Mouse (Mus musculus) heart, embryonic 11.5 days (tissue): ENCODE results near the gene Olfr463. TPM values are rescaled to one million over a fixed set of nuclear protein-coding genes. Genes with fewer than 3 reads are reported as not detected.

Experiments
- ATAC-seq: fragments of 200-750 bp; cut with Nextera tagmentation; replicated peaks from 2 replicates; pipeline ENCODE4 v1.8.0; 2017; ENCODE audit warnings: moderate library complexity; ENCODE audit not compliant: insufficient number of reproducible peaks, low FRiP score, low TSS enrichment
- H3K27ac ChIP-seq: fragments of 300-500 bp; sonication (generic); 2 replicates; pipeline ENCODE4 v1.5.1; 2014; ENCODE audit warnings: mild to moderate bottlenecking, low read depth, low read length
- H3K27me3 ChIP-seq: fragments of 300-500 bp; sonication (generic); 2 replicates; pipeline ENCODE4 v1.6.1; 2014; ENCODE audit warnings: mild to moderate bottlenecking, low read length, mixed read lengths; ENCODE audit not compliant: control insufficient read depth, insufficient read depth
- H3K36me3 ChIP-seq: fragments of 300-500 bp; sonication (generic); 2 replicates; pipeline ENCODE4 v1.6.1; 2014; ENCODE audit warnings: mild to moderate bottlenecking, low read length, moderate library complexity, mixed read lengths; ENCODE audit not compliant: control insufficient read depth, insufficient read depth
- H3K4me1 ChIP-seq: fragments of 300-500 bp; sonication (generic); 2 replicates; pipeline ENCODE4 v1.6.1; 2014; ENCODE audit warnings: low read length; ENCODE audit not compliant: control insufficient read depth, insufficient read depth
- H3K4me2 ChIP-seq: fragments of 300-500 bp; sonication (generic); 2 replicates; pipeline ENCODE4 v1.6.1; 2014; ENCODE audit warnings: mild to moderate bottlenecking, moderate library complexity
- H3K4me3 ChIP-seq: fragments of 300-500 bp; sonication (generic); 2 replicates; pipeline ENCODE4 v1.5.1; 2014; ENCODE audit warnings: low read depth, low read length
- H3K9ac ChIP-seq: fragments of 300-500 bp; sonication (generic); 2 replicates; pipeline ENCODE4 v1.6.1; 2014; ENCODE audit warnings: mild to moderate bottlenecking, low read depth, low read length, moderate library complexity
- H3K9me3 ChIP-seq: fragments of 300-500 bp; sonication (generic); replicated peaks from 2 replicates; pipeline ENCODE4 v1.6.1; 2016; ENCODE audit warnings: low read length; ENCODE audit not compliant: control insufficient read depth
- WGBS: fragments of 180-500 bp; shearing (Covaris S2); extraction: QIAGEN DNeasy Blood & Tissue Kit; methylation state at CpG from one replicate; pipeline ENCODE4 v1.1.7; 2014; ENCODE audit not compliant: insufficient replicate concordance; 5-methylcytosine and 5-hydroxymethylcytosine counted together
- polyA plus RNA-seq: library from polyadenylated mRNA; unstranded; fragments of >200 nt; fragmentation: Nextera tagmentation; extraction: Ambion mirVana; gene quantifications from 2 replicates; pipeline ENCODE4 v1.2.1, GENCODE M21; 2014

Gene Olfr463
- not detected in 2 replicates for polyA plus RNA-seq

- no peak within 1 kb of the TSS for H3K27ac ChIP-seq
- no peaks in the 10 kb centered on the region for H3K36me3 ChIP-seq
- no peaks in the 10 kb centered on the region for H3K9me3 ChIP-seq
- no peak within 1 kb of the TSS for H3K4me2 ChIP-seq
- H3K27me3 ChIP-seq, result 0 out of 2 replicates have a peak, but pooled peaks cover 4% of the 10 kb centered on the region
- H3K4me1 ChIP-seq, result no peaks in the 10 kb centered on the region
- no peak for ATAC-seq
- no peak within 1 kb of the TSS for H3K9ac ChIP-seq
- H3K4me3 ChIP-seq, result no peak within 1 kb of the TSS
Observed at GRCm38 (mm10) chr11:87897287-87897686, at the start of gene Olfr463. TSS of gene Olfr463 (minus strand) at chr11:87897387.

- no peak for ATAC-seq
- H3K4me1 ChIP-seq, result no peaks in the 10 kb centered on the region
- no peak overlapping the region for H3K4me2 ChIP-seq
- no peak overlapping the region for H3K9ac ChIP-seq
- no peaks in the 10 kb centered on the region for H3K9me3 ChIP-seq
- H3K27ac ChIP-seq, result no peak overlapping the region
- no peak overlapping the region for H3K4me3 ChIP-seq
- no peaks in the 10 kb centered on the region for H3K36me3 ChIP-seq
- H3K27me3 ChIP-seq, result no peaks in the 10 kb centered on the region
- 62% methylated on average over 3 of the region's 3 CpGs for WGBS
Observed at GRCm38 (mm10) chr11:87935467-87935866, 38.3 kb upstream of the Olfr463 start.

DNA sequence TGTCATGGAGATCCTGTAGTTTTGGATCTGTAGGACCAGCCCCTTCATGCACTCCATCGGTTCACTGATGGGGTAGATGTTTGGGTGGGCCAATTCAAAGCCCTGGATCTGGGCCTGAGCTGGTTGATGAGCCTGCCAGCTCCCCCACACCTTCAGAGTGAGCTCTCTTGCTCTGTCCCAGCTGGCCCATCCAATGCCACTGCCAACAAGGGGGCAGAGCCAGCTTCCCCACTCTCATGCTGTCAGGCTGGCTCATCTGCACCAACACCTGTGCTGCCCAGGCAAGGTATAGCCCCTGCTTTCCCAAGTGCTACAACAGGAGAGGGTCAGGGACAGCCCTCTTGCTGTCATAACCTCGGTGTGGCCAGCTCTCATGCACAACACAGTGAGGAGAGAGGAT, 36.5 kb upstream of the Olfr463 start:
- ATAC-seq, result no peak
- no peaks in the 10 kb centered on the region for H3K36me3 ChIP-seq
- H3K9me3 ChIP-seq, result no peaks in the 10 kb centered on the region
- 74% methylated on average over 2 of the region's 2 CpGs for WGBS
- H3K9ac ChIP-seq, result no peak overlapping the region
- no peaks in the 10 kb centered on the region for H3K4me1 ChIP-seq
- no peaks in the 10 kb centered on the region for H3K27me3 ChIP-seq
- H3K4me2 ChIP-seq, result no peak overlapping the region
- H3K27ac ChIP-seq, result no peak overlapping the region
- H3K4me3 ChIP-seq, result no peak overlapping the region

GRCm38 (mm10) chr11:87930348-87930747, 33.2 kb upstream of the Olfr463 start:
- Histone ChIP-seq H3K4me2 (no peak overlapping the region), H3K4me1 (no peaks in the 10 kb centered on the region), H3K36me3 (no peaks in the 10 kb centered on the region), H3K27me3 (no peaks in the 10 kb centered on the region), H3K9me3 (no peaks in the 10 kb centered on the region), H3K9ac (no peak overlapping the region), H3K4me3 (no peak overlapping the region), H3K27ac (no peak overlapping the region)
- no peak for ATAC-seq
- WGBS, result 85% methylated on average over 2 of the region's 2 CpGs

DNA sequence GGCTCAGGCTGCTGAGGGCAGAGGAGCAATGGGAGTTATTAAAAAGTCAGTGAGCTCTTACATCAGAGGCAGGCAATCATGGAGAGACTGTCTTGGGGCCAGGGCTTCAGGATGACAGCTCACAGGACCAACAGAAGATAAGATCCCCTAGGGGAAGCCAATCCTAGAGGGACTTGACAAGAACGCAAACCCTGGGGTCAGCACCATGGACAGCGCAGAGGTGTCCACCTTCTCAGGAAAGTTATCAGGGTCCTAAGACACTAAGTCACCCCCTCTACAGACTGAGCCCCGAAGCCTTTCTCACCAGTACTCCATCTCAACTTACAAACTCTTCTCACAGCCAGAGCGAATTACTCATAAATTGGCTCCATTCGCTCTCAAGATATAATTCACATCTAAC, 23.8 kb upstream of the Olfr463 start, which contains the start of gene Olfr464:
Gene Olfr464 (minus strand): TSS at position 2 of the 400 bp plus-strand sequence.
- H3K27me3 ChIP-seq, result no peaks in the 10 kb centered on the region
- no peak within 1 kb of the TSS for H3K27ac ChIP-seq
- WGBS, result 29% methylated on average over 5 of the region's 5 CpGs
- H3K36me3 ChIP-seq, result no peaks in the 10 kb centered on the region
- no peak within 1 kb of the TSS for H3K4me3 ChIP-seq
- no peaks in the 10 kb centered on the region for H3K9me3 ChIP-seq
- no peaks in the 10 kb centered on the region for H3K4me1 ChIP-seq
- no peak within 1 kb of the TSS for H3K9ac ChIP-seq
- no peak within 1 kb of the TSS for H3K4me2 ChIP-seq
- no peak for ATAC-seq

DNA sequence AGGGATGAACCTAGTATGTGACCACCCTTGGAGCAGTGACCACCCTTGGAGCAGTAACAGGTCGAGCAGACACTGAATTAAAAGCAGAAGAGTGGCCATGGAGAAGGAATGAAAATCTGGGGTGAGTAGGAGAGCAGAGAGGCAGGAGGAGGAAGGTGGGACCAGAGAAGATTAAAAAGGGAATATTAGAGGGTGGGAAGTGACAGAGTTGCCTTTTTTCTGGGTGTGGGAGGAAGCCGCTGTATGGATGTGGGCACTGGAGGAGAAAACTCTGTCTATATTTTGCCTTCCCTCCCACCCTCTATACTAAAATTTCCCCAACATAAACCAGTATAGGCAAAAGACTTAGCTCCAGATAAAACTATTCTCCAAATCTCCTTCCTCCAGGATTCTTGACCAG, 23.1 kb upstream of the Olfr463 start:
- no peaks in the 10 kb centered on the region for H3K4me1 ChIP-seq
- H3K4me2 ChIP-seq, result no peak overlapping the region
- H3K4me3 ChIP-seq, result no peak overlapping the region
- no peak for ATAC-seq
- no peak overlapping the region for H3K27ac ChIP-seq
- no peak overlapping the region for H3K9ac ChIP-seq
- H3K9me3 ChIP-seq, result no peaks in the 10 kb centered on the region
- H3K27me3 ChIP-seq, result no peaks in the 10 kb centered on the region
- 70% methylated on average over 2 of the region's 2 CpGs for WGBS
- no peaks in the 10 kb centered on the region for H3K36me3 ChIP-seq

- H3K9ac ChIP-seq, result no peak overlapping the region
- no peaks in the 10 kb centered on the region for H3K9me3 ChIP-seq
- H3K27me3 ChIP-seq, result no peaks in the 10 kb centered on the region
- H3K4me3 ChIP-seq, result no peak overlapping the region
- 71% methylated on average over 1 of the region's 1 CpGs for WGBS
- ATAC-seq, result no peak
- H3K27ac ChIP-seq, result no peak overlapping the region
- H3K4me2 ChIP-seq, result no peak overlapping the region
- H3K4me1 ChIP-seq, result no peaks in the 10 kb centered on the region
- H3K36me3 ChIP-seq, result no peaks in the 10 kb centered on the region
Observed at GRCm38 (mm10) chr11:87916005-87916404, 18.8 kb upstream of the Olfr463 start.

DNA sequence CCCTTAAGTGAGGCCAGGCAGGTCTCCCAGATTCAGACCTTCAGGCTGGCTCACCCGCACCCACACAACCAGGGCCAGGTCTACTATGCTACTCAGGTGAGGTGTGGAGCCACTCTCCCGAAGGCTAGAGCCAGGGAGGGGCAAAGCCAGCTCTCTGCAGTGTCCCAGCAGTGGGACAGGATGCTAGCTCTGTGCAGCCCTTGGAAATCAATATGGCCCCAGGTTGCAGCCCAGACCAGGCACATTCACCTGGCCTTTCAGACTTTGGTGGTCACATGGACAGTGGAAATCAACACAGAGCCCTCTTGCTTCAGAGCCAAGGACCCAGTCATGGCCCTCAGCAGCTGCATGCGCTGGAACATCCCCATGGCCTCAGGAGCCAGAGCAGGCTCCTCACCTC, 7.1 kb upstream of the Olfr463 start:
- 57% methylated on average over 3 of the region's 3 CpGs for WGBS
- peaks cover 3% of the 10 kb centered on the region; the same call in 1 of the 2 replicates for H3K27me3 ChIP-seq
- no peak for ATAC-seq
- H3K4me1 ChIP-seq, result no peaks in the 10 kb centered on the region
- H3K9me3 ChIP-seq, result no peaks in the 10 kb centered on the region
- no peaks in the 10 kb centered on the region for H3K36me3 ChIP-seq
- H3K9ac ChIP-seq, result no peak overlapping the region
- no peak overlapping the region for H3K4me3 ChIP-seq
- H3K27ac ChIP-seq, result no peak overlapping the region
- H3K4me2 ChIP-seq, result no peak overlapping the region

- Histone ChIP-seq H3K27ac (no peak within 1 kb of the TSS), H3K9ac (no peak within 1 kb of the TSS), H3K27me3 (no peaks in the 10 kb centered on the region), H3K4me1 (no peaks in the 10 kb centered on the region), H3K4me2 (no peak within 1 kb of the TSS), H3K9me3 (no peaks in the 10 kb centered on the region), H3K36me3 (no peaks in the 10 kb centered on the region), H3K4me3 (no peak within 1 kb of the TSS)
- ATAC-seq, result no peak
- WGBS, result 81% methylated on average over 6 of the region's 6 CpGs
Observed at GRCm38 (mm10) chr11:87892168-87892567, 5.0 kb downstream of the Olfr463 start, which contains the start of gene Olfr462. TSS of gene Olfr462 (minus strand) at chr11:87892268.
